Mouse (Mus musculus) heart, adult 8-10 months (tissue): Measurements from ENCODE around the gene Cubn. TPM values are rescaled to one million over a fixed set of nuclear protein-coding genes. Genes with fewer than 3 reads are reported as not detected.

Experiments used
- DNase-seq: peaks from one replicate; pipeline ENCODE4 v3.0.0; 2022; ENCODE audit warnings: low spot score
- total RNA-seq, 4 experiments: library from RNA; stranded (reverse); gene quantifications; 2 replicates each; pipeline ENCODE4 v1.2.4; 2022

Cubn gene
- total RNA-seq, 4 experiments from 2014 or later = 0.95 to 1.4 (median 1.1) TPM

GRCm38 (mm10) chr2:13484566-13484965, 7.0 kb downstream of the Cubn start:
- DNase-seq = peak; percentile 28

GRCm38 (mm10) chr2:13480744-13481143, 10.9 kb downstream of the Cubn start:
- no peak for DNase-seq

DNA sequence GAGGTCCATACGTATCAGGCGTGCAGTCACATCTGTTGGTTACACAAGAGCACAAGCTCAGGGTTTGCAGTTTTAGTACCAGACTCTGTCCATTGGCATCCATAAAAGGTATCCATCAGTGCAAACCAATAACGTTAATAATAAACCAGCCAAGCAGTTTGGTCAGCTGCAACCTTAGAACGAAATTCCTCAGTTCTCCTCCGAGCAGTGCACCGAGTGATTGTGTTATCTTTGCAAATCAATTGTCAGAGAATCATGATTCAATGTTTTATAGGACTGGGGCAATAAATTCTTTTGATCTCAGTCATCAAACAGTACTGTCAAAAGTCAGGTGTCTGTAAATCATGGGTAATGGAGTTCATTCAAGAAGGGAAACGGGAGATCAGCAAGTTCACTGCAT, 12.4 kb downstream of the Cubn start:
- DNase-seq = no peak

- no peak for DNase-seq
Measured at GRCm38 (mm10) chr2:13470108-13470507, 21.5 kb downstream of the Cubn start.

- DNase-seq = no peak
Measured at GRCm38 (mm10) chr2:13469641-13470040, 22.0 kb downstream of the Cubn start.

GRCm38 (mm10) chr2:13466685-13467084, 24.9 kb downstream of the Cubn start:
- DNase-seq = no peak

GRCm38 (mm10) chr2:13458088-13458487, 33.5 kb downstream of the Cubn start:
- no peak for DNase-seq

DNA sequence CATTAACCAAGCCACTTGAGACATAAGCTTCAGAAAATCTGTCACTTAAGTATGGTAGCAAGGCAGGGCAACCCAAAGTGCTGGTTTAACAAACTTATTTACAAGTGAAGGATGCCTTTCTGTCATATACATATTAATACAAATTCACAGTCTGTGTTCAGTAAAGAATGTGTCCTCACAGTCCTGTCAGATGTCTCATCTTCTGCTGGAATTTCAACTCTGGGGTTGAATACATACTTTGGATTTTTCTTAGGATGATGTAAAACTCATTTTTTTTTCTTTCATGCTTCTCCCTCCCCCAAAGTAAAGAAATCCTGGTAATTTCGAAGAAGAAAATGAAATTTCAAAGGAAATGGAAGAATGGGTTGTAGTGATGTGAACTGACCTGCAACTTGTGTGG, 34.8 kb downstream of the Cubn start:
- DNase-seq = no peak

DNA sequence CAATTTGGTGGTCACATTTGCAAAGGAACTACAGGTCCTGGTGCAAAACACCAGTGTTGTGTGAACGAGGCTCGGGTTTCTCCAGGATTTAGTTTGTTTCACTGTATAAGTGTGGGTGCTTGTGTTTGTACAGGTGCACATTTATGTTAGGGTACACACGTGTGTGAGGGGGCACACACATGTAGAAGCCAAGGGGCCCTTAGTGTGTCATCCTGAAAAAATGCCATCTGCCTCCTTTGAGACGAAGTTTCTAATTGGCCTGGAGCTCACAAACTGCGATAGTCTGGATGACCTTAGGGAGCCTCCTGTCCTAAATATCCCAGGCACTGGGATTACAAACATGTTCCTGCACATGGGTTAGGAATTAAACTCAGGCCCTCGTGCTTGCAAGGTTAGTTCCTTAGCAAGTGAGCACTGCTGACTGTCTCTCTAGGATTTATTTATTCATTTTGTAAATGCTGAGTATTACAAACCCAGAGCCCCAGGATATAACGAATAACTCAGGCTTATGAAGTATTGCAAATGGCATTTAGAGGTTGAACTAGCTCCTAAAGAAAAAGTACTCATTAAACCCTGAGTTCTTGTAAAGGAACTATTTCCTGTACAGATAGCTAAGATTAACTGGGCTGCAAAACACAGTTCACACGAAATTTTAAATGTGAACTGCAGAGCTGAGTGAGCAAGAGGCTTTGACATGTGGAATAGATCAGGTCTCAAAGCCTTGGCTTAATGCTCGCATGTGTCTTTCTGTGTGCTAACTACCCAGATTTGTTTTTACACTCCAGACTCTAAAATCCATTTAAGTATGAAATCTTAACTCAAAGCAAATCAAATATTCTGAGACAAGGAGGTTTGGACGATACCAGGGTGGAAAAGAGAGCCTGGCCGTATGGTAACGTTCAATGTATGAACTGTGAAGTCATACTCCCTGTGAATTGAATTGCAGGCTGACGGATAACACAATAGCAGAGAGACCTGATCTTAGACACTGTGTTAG, 39.8 kb downstream of the Cubn start:
- no peak for DNase-seq

GRCm38 (mm10) chr2:13450895-13451294, 40.7 kb downstream of the Cubn start:
- DNase-seq = no peak

DNA sequence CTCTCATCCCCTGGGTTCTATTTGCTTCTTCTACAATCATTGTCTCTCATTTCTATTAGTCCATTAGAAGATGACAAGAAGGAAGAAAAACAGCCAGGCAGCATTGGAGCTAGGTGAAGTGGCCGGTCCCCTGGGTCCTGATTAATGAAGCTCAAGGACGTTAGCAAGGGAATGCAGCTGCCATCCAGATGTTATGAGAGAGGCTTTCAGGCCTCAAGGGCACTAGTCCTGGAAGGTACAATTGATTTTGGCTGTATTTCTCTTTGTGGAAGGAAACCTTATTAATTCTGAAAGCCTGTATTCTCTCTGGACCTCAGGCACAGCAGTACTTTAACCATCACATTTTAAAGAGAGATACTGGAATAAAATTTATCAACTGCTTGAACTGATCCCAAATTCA, 41.1 kb downstream of the Cubn start:
- DNase-seq = peak; percentile 13

DNA sequence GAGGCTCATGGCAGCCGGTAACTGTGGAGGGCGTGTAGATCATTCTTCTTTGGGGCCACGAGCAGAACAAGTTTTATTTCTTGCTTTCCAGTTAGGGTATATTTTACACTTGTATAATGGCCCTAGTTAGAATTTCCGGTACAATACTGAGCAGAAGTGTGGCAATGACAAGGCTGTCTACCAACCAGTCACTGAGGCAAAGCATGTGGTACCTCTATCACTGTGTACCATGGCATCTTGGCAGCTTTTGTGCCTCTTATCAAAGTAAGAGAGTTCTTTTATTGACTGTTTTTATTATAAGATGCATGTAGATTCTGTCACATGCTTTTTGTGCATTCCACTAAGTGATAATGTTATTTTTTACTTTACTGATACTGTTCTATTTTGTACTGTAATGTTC, 46.5 kb downstream of the Cubn start:
- no peak for DNase-seq

- peak; percentile 42 for DNase-seq
Measured at GRCm38 (mm10) chr2:13438983-13439382, 52.6 kb downstream of the Cubn start.

- peak; percentile 75 for DNase-seq
Measured at GRCm38 (mm10) chr2:13438275-13438845, 53.3 kb downstream of the Cubn start.

DNA sequence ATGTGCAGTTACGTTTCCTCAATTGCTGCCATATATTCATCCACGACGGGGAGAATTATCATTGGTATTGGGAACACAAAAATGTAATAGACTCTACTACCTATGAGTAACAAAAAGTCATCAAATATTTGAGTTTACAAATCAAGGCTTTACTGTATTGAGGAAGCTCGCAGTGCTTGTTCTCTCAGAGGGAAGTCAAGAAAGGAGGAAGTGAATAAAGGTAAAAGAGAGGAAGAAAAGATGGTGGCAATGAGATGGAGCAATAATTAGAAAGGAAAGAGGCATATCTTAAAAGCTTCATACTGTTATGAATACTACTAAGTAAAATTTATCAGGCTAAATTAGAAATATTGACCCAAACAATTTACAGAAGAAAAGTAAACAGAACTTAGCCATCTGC, 59.6 kb downstream of the Cubn start:
- no peak for DNase-seq

GRCm38 (mm10) chr2:13421974-13422760, 69.4 kb downstream of the Cubn start:
- peak; percentile 84 for DNase-seq

DNA sequence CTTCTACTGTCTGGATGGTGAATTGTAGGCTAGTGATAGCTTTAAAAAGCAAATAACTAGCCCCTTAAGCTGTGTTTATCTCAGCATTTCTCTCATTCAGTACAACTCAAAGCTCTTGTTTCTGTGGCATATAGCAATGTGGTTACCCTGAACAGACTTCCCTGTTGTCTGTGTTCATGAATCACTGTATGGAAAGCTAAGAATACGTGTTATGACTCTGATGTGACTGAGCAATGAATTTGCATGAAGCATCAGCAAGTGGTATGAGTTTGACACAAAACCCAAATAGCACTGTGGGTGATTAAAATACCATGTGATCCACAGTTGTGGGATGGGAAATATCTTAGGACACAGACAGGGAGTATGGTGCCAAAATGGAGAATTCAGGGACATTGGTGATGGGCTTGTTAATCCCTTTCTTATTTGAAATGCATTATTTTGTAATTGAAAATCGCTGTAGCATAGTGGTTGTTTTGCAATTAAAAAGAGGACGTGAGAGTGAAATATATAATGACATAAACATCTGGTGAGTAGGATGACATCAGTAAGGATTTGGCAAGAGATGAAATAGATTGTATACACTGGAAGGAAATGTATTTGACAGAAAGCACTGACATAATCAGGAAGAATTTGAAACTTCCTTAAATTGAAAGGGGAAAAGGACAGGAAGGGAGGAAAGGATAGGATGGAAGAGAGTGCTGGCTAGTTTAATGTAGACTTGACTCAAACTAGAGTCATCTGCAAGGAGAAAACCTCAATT, 74.7 kb downstream of the Cubn start:
- DNase-seq = no peak

DNA sequence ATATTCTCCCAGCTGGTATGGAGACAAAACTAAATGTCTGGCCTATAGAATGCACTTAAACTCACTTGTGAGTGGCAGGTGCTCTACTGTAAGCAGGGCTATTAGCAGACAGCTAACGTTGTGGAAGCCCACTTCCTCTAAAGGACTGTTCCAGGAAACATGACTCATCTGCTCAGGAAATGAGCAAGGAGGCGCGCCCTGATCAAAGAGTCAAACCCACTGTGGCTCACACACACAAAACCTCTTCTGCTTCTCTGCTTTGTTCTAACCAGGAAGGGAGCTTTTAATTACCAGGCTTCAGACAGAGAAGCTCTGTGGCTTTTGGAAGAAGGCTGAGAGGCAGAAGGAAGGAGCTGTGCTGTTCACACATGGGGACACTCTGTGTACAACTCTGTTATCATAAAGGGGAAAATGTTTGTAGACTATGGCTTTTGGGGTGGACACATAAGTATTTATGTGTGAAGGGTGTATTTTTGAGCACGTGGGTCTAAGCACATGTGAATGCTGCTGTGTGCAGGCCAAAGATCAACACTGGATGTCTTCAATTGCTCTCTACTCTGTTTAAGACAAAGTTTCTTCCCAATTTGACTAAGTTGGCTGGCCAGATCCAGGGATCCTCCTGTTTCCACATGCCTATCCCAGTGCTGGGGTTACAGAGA, 78.0 kb downstream of the Cubn start:
- DNase-seq = peak; percentile 88

GRCm38 (mm10) chr2:13410660-13411059, 81.0 kb downstream of the Cubn start:
- DNase-seq = no peak

- DNase-seq = no peak
Measured at GRCm38 (mm10) chr2:13409767-13410519, 81.7 kb downstream of the Cubn start.
